In the genomic region with DNA sequence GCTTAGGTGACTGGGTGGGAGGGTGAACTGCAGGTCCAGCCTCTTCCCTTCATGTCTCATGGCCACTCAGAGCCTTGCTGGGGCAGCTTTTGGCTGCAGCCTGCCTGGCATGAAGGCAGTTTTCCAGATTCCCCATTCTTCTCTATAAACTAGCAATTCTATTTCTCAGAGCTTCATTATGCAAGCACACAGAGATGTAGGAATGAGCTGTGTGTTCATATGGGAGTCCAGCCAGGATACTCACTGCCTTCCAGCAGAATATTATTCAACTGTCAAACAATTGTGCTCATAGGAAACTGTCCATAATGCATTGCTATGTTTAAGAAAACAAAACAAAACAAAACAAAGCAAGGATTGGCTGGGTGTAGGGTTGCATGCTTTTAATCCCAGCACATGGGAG, we compare ENCODE assay signal across 9 mouse cellular contexts. TPM values are rescaled to one million over a fixed set of nuclear protein-coding genes. Genes with fewer than 3 reads are reported as not detected.
DNase-seq lines count a peak whose midpoint lies in the region; ATAC-seq and TF ChIP-seq lines count a peak whose summit lies in the region.
"Had no signal": no experiment of that assay in that cellular context is flagged by ENCODE, and none has a peak within 500 bp of the region (broad histone marks: within the 10 kb centered on the region; RNA-seq: fewer than 3 reads in every experiment).

No protein-coding gene starts in this region.

- no peak overlapping the region for H3K4me3 ChIP-seq in heart, embryonic 15.5 days
- H3K4me3 ChIP-seq in heart, embryonic 10.5 days: no peak overlapping the region
- no peak overlapping the region for H3K4me3 ChIP-seq in lung, embryonic 14.5 days (ENCODE audit: low read depth, low read length)
- H3K4me3 ChIP-seq in embryonic facial prominence, embryonic 15.5 days (replicated peaks): no peak overlapping the region
- no peak overlapping the region for H3K4me3 ChIP-seq in myocyte

- no peak for ATAC-seq in heart, embryonic 15.5 days (replicated peaks; ENCODE audit: insufficient number of reproducible peaks, insufficient read depth, low FRiP score, low read depth)
- ATAC-seq in lung, embryonic 14.5 days (ENCODE audit: insufficient read depth): no peak
- ATAC-seq in embryonic facial prominence, embryonic 15.5 days (ENCODE audit: insufficient number of reproducible peaks, low FRiP score, low TSS enrichment, low read depth): no peak
- no peak for ATAC-seq in erythroid progenitor cell, adult 5-6 weeks (replicated peaks; ENCODE audit: low FRiP score, poor library complexity, severe bottlenecking)

- no peak for DNase-seq in heart, embryonic 10.5 days (ENCODE audit: low spot score)
- DNase-seq in lung, embryonic 14.5 days: peak; percentile 60
- no peak for DNase-seq in lung, postnatal 14 days
- DNase-seq in yolk sac, embryonic 10.5 days (ENCODE audit: low spot score): no peak

- H3K36me3 ChIP-seq in heart, embryonic 15.5 days: no peaks in the 10 kb centered on the region
- H3K36me3 ChIP-seq in heart, embryonic 10.5 days: peaks cover 2% of the 10 kb centered on the region; the same call in 1 of the 2 replicates
- no peaks in the 10 kb centered on the region for H3K36me3 ChIP-seq in lung, embryonic 14.5 days (ENCODE audit: insufficient read depth)
- H3K36me3 ChIP-seq in embryonic facial prominence, embryonic 15.5 days: no peaks in the 10 kb centered on the region
- H3K36me3 ChIP-seq in myocyte (ENCODE audit: control insufficient read depth, insufficient read depth): no peaks in the 10 kb centered on the region

- no peak for TF ChIP-seq POLR2A in myocyte (IDR thresholded peaks at IDR 0.05; ENCODE audit: insufficient read length, low read depth)

- TF ChIP-seq CTCF in lung, embryonic 14.5 days (IDR thresholded peaks at IDR 0.05; ENCODE audit: low read depth): no peak

- no peaks in the 10 kb centered on the region for H3K27me3 ChIP-seq in heart, embryonic 15.5 days
- no peaks in the 10 kb centered on the region for H3K27me3 ChIP-seq in heart, embryonic 10.5 days (ENCODE audit: insufficient read depth, poor library complexity, severe bottlenecking)
- no peaks in the 10 kb centered on the region for H3K27me3 ChIP-seq in lung, embryonic 14.5 days (ENCODE audit: insufficient read depth, low read length)
- H3K27me3 ChIP-seq in embryonic facial prominence, embryonic 15.5 days: no peaks in the 10 kb centered on the region
- H3K27me3 ChIP-seq in myocyte (ENCODE audit: control insufficient read depth, insufficient read depth, insufficient read length): no peaks in the 10 kb centered on the region

- peaks cover 51% of the 10 kb centered on the region for H3K79me2 ChIP-seq in myocyte (ENCODE audit: control insufficient read depth, insufficient read depth)

- H3K4me2 ChIP-seq in heart, embryonic 15.5 days: no peak overlapping the region
- H3K4me2 ChIP-seq in lung, embryonic 14.5 days: no peak overlapping the region
- no peak overlapping the region for H3K4me2 ChIP-seq in embryonic facial prominence, embryonic 15.5 days (replicated peaks)
- H3K4me2 ChIP-seq in myocyte (ENCODE audit: low read depth): peak overlapping the region; percentile 85

- no peak overlapping the region for H3ac ChIP-seq in myocyte (ENCODE audit: control insufficient read depth, insufficient read length)

- H3K9me3 ChIP-seq in heart, embryonic 15.5 days (replicated peaks): no peaks in the 10 kb centered on the region
- H3K9me3 ChIP-seq in heart, embryonic 10.5 days: no peaks in the 10 kb centered on the region
- H3K9me3 ChIP-seq in lung, embryonic 14.5 days (ENCODE audit: low read depth, low read length): no peaks in the 10 kb centered on the region
- H3K9me3 ChIP-seq in embryonic facial prominence, embryonic 15.5 days (replicated peaks): no peaks in the 10 kb centered on the region
- H3K9me3 ChIP-seq: G1E had no signal

- no peak overlapping the region for H3K9ac ChIP-seq in heart, embryonic 15.5 days
- H3K9ac ChIP-seq in lung, embryonic 14.5 days: no peak overlapping the region
- no peak overlapping the region for H3K9ac ChIP-seq in embryonic facial prominence, embryonic 15.5 days

- H3K27ac ChIP-seq in heart, embryonic 15.5 days: peak overlapping the region; percentile 63; the same call in 1 of the 2 replicates
- no peak overlapping the region for H3K27ac ChIP-seq in heart, embryonic 10.5 days
- H3K27ac ChIP-seq in lung, embryonic 14.5 days (ENCODE audit: low read depth): no peak overlapping the region
- H3K27ac ChIP-seq in embryonic facial prominence, embryonic 15.5 days (replicated peaks): peak overlapping the region; percentile 80

- H3K4me1 ChIP-seq in heart, embryonic 15.5 days (replicated peaks): peaks cover 71% of the 10 kb centered on the region
- H3K4me1 ChIP-seq in heart, embryonic 10.5 days: peaks cover 75% of the 10 kb centered on the region
- peaks cover 11% of the 10 kb centered on the region for H3K4me1 ChIP-seq in lung, embryonic 14.5 days (ENCODE audit: insufficient read depth)
- H3K4me1 ChIP-seq in embryonic facial prominence, embryonic 15.5 days: peaks cover 62% of the 10 kb centered on the region

TF ChIP-seq in myocyte, 11 proteins besides CTCF, POLR2A, EP300 and RAD21:
- TF ChIP-seq E2F4 (IDR thresholded peaks at IDR 0.05; ENCODE audit: insufficient read depth): no peak
- no peak for TF ChIP-seq MYOG (IDR thresholded peaks at IDR 0.05; ENCODE audit: control insufficient read depth in 1 of 3, insufficient read depth in 1 of 3, insufficient read length in 2 of 3, low read depth in 2 of 3)
- no peak for TF ChIP-seq CEBPB (IDR thresholded peaks at IDR 0.05; ENCODE audit: insufficient read depth, poor library complexity, severe bottlenecking)
- no peak for TF ChIP-seq MYOD1 (IDR thresholded peaks at IDR 0.05; ENCODE audit: control insufficient read depth in 1 of 3, insufficient read length in 2 of 3, low read depth in 2 of 3)
- TF ChIP-seq TCF12 (IDR thresholded peaks at IDR 0.05; ENCODE audit: insufficient read depth, poor library complexity, severe bottlenecking): no peak
- no peak for TF ChIP-seq MAX (IDR thresholded peaks at IDR 0.05; ENCODE audit: low read depth)
- TF ChIP-seq REST (IDR thresholded peaks at IDR 0.05; ENCODE audit: insufficient read depth, insufficient read length): no peak
- TF ChIP-seq SRF (IDR thresholded peaks at IDR 0.05; ENCODE audit: control insufficient read depth, insufficient read length, low read depth): no peak
- TF ChIP-seq POLR2AphosphoS2 (IDR thresholded peaks at IDR 0.05; ENCODE audit: insufficient read length, low read depth): no peak
- TF ChIP-seq USF1 (IDR thresholded peaks at IDR 0.05; ENCODE audit: low read depth): no peak
- no peak for TF ChIP-seq TCF3 (IDR thresholded peaks at IDR 0.05; ENCODE audit: insufficient read length, low read depth)

RNA-seq across cellular contexts. Expression of gene Rapgef1, which starts 50.2 kb away (rescaled TPM):
- polyA plus RNA-seq in heart, embryonic 15.5 days (2015; fragmentation: Nextera tagmentation; extraction: Ambion mirVana): 11.6 and 15.5 TPM in 2 replicates
- polyA plus RNA-seq in heart, embryonic 10.5 days (2016; fragmentation: Nextera tagmentation; extraction: Ambion mirVana): 11.2 and 13.4 TPM in 2 replicates
- polyA plus RNA-seq in lung, embryonic 14.5 days (2014; fragmentation: Nextera tagmentation; extraction: Ambion mirVana): 18.3 and 20.5 TPM in 2 replicates
- 17.0 and 18.6 TPM in 2 replicates for polyA plus RNA-seq in embryonic facial prominence, embryonic 15.5 days (2015; fragmentation: Nextera tagmentation; extraction: Ambion mirVana)
- polyA plus RNA-seq in myocyte (2012; fragmentation: generic; extraction: Trizol): 74.5 TPM
- 8.4 and 9.7 TPM in 2 replicates for total RNA-seq in erythroid progenitor cell, adult 5-6 weeks (2015; ENCODE audit: low replicate concordance)
- total RNA-seq in erythroid progenitor cell, adult 5-6 weeks (2017; ENCODE audit: low replicate concordance): 19.0 and 22.6 TPM in 2 replicates

Comparison
In these comparisons a context has a peak if more than half of its experiments do, and no peak if none do; other contexts are left out.
1. H3K27ac ChIP-seq: peak in heart, embryonic 15.5 days (single experiment) and embryonic facial prominence, embryonic 15.5 days (single experiment); none in heart, embryonic 10.5 days (single experiment) and lung, embryonic 14.5 days (single experiment).